Comparison of ENCODE assay signal across 12 mouse cellular contexts in the genomic region with DNA sequence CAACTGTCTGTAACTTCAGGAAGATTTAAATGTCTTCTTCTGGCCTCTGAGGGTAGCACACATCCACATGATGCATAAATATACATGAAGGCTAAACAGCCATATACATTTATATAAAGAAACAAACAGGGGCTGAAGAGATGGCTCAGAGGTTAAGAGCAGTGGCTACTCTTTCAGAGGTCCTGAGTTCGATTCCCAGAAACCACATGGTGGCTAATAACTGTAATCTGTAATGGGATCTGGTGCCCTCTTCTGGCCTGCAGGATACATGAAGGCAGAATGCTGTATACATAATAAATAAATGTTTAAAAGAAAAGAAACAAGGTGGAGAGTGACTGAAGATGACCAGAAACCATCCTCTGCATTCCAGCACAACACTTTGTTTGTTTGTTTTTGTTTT. TPM values are rescaled to one million over a fixed set of nuclear protein-coding genes. Genes with fewer than 3 reads are reported as not detected.
DNase-seq lines count a peak whose midpoint lies in the region; ATAC-seq and TF ChIP-seq lines count a peak whose summit lies in the region.
"Had no signal": no experiment of that assay in that cellular context is flagged by ENCODE, and none has a peak within 500 bp of the region (broad histone marks: within the 10 kb centered on the region; RNA-seq: fewer than 3 reads in every experiment).

No protein-coding gene starts in this region.

- TF ChIP-seq EP300 in CH12.LX (IDR thresholded peaks at IDR 0.05; ENCODE audit: low read length) = no peak
- no peak for TF ChIP-seq EP300 in liver, embryonic 14.5 days (IDR thresholded peaks at IDR 0.05; ENCODE audit: low read depth)

- no peaks in the 10 kb centered on the region for H3K27me3 ChIP-seq in liver, embryonic 12.5 days (replicated peaks)
- H3K27me3 ChIP-seq in CH12.LX (replicated peaks) = no peaks in the 10 kb centered on the region
- H3K27me3 ChIP-seq in liver, embryonic 14.5 days (ENCODE audit: control insufficient read depth, insufficient read depth, low read length) = no peaks in the 10 kb centered on the region
- H3K27me3 ChIP-seq: hindbrain, embryonic 12.5 days; lung, embryonic 15.5 days had no signal

- H3K4me2 ChIP-seq in liver, embryonic 12.5 days = no peak overlapping the region
- H3K4me2 ChIP-seq in CH12.LX (ENCODE audit: insufficient read depth, low read depth, poor library complexity, severe bottlenecking) = no peak overlapping the region
- no peak overlapping the region for H3K4me2 ChIP-seq in liver, embryonic 14.5 days (ENCODE audit: low read depth)
- H3K4me2 ChIP-seq: hindbrain, embryonic 12.5 days; lung, embryonic 15.5 days had no signal

- peaks cover 34% of the 10 kb centered on the region for H3K36me3 ChIP-seq in liver, embryonic 12.5 days
- peaks cover 20 to 32% of the 10 kb centered on the region in 2 experiments for H3K36me3 ChIP-seq in CH12.LX (replicated peaks in 1 of 2; ENCODE audit: control insufficient read depth in 1 of 2, insufficient read depth in 1 of 2, low read length in 1 of 2)
- peaks cover 17% of the 10 kb centered on the region for H3K36me3 ChIP-seq in liver, embryonic 14.5 days (replicated peaks; ENCODE audit: control insufficient read depth, insufficient read depth, low read depth)

- DNase-seq in gastrocnemius, adult 18-20 months (ENCODE audit: low spot score) = peak; percentile 24
- no peak for DNase-seq in gastrocnemius, postnatal 10 days
- DNase-seq in liver = peak; percentile 20
- DNase-seq in CH12.LX (ENCODE audit: extremely low read depth) = no peak
- DNase-seq in liver, embryonic 14.5 days (ENCODE audit: low read depth in 3 of 3, low spot score in 3 of 3) = no peak
- no peak for DNase-seq in embryo, embryonic 9.5 days (ENCODE audit: extremely low spot score)
- DNase-seq: adrenal gland, adult 8-10 months; thymus, adult 18-20 months had no signal

- in situ Hi-C loops in CH12.LX (cut with MboI; ENCODE audit: low pct_ligation_motif_present, low pct_unique_long_range_greater_than_20kb, low sequenced_read_pairs) = no loop called here

- H3K79me2 ChIP-seq in CH12.LX (replicated peaks; ENCODE audit: control insufficient read depth, extremely low read depth, insufficient read depth, poor library complexity, severe bottlenecking) = peaks cover 24% of the 10 kb centered on the region

- H3K4me1 ChIP-seq in liver, embryonic 12.5 days = peaks cover 25% of the 10 kb centered on the region
- H3K4me1 ChIP-seq in CH12.LX (ENCODE audit: control insufficient read depth in 1 of 2, insufficient read depth in 2 of 2) = peaks cover 3 to 17% of the 10 kb centered on the region in 2 experiments; a peak in 3 of 4 replicates
- peaks cover 9 to 14% of the 10 kb centered on the region in 2 experiments for H3K4me1 ChIP-seq in liver, embryonic 14.5 days (replicated peaks; ENCODE audit: control insufficient read depth in 2 of 2, insufficient read depth in 2 of 2, low read length in 1 of 2)

- ATAC-seq in liver, embryonic 12.5 days = no peak
- ATAC-seq in liver, embryonic 14.5 days (ENCODE audit: insufficient read depth) = no peak
- ATAC-seq in megakaryocyte, adult 5-6 weeks (ENCODE audit: poor library complexity, severe bottlenecking) = no peak

- H3K27ac ChIP-seq in liver, embryonic 12.5 days = no peak overlapping the region
- H3K27ac ChIP-seq in CH12.LX (ENCODE audit: insufficient read depth, low read depth) = no peak overlapping the region
- no peak overlapping the region for H3K27ac ChIP-seq in liver, embryonic 14.5 days
- H3K27ac ChIP-seq: hindbrain, embryonic 12.5 days; lung, embryonic 15.5 days had no signal

- no peak overlapping the region for H3K9ac ChIP-seq in liver, embryonic 12.5 days
- H3K9ac ChIP-seq in CH12.LX (ENCODE audit: insufficient read depth, low read depth) = no peak overlapping the region
- H3K9ac ChIP-seq in liver, embryonic 14.5 days (replicated peaks) = no peak overlapping the region
- H3K9ac ChIP-seq: hindbrain, embryonic 12.5 days; lung, embryonic 15.5 days had no signal

- no peak overlapping the region for H3K4me3 ChIP-seq in liver, embryonic 12.5 days
- no peak overlapping the region for H3K4me3 ChIP-seq in CH12.LX (replicated peaks in 1 of 3; ENCODE audit: low read depth in 2 of 3, low read length in 2 of 3, poor library complexity in 1 of 3)
- H3K4me3 ChIP-seq in liver, embryonic 14.5 days (ENCODE audit: insufficient read depth in 1 of 2, low read depth in 2 of 2, low read length in 2 of 2) = no peak overlapping the region
- H3K4me3 ChIP-seq: hindbrain, embryonic 12.5 days; lung, embryonic 15.5 days had no signal

- H3K9me3 ChIP-seq in liver, embryonic 12.5 days (replicated peaks) = no peaks in the 10 kb centered on the region
- H3K9me3 ChIP-seq in CH12.LX (replicated peaks; ENCODE audit: low read length) = no peaks in the 10 kb centered on the region
- no peaks in the 10 kb centered on the region for H3K9me3 ChIP-seq in liver, embryonic 14.5 days (ENCODE audit: control insufficient read depth, low read length)
- H3K9me3 ChIP-seq: hindbrain, embryonic 12.5 days; lung, embryonic 15.5 days had no signal

- TF ChIP-seq RAD21 in CH12.LX (IDR thresholded peaks at IDR 0.05; ENCODE audit: low read depth, low read length) = no peak

- dilution Hi-C loops in CH12.LX (cut with MboI; ENCODE audit: extremely low pct_ligation_motif_present, extremely low pct_unique_long_range_greater_than_20kb, low sequenced_read_pairs) = no loop called here

- TF ChIP-seq CTCF in CH12.LX (conservative IDR thresholded peaks at IDR 0.05 in 1 of 2, IDR thresholded peaks at IDR 0.05 in 1 of 2; ENCODE audit: low read depth in 2 of 2, low read length in 2 of 2) = peak; percentile 33 to 58; a peak in 2 of 4 replicates
- TF ChIP-seq CTCF in liver, embryonic 14.5 days (IDR thresholded peaks at IDR 0.05; ENCODE audit: low read depth) = peak; percentile 57

- WGBS in liver, embryonic 12.5 days (ENCODE audit: insufficient replicate concordance) = 61% methylated on average over 1 of the region's 1 CpGs
- WGBS in liver, embryonic 14.5 days (ENCODE audit: insufficient replicate concordance) = 36% methylated on average over 1 of the region's 1 CpGs

- no peak for TF ChIP-seq POLR2A in CH12.LX (IDR thresholded peaks at IDR 0.05; ENCODE audit: low read depth, low read length)

TF ChIP-seq in CH12.LX, 34 proteins besides CTCF, POLR2A, EP300 and RAD21:
- TF ChIP-seq SIN3A (IDR thresholded peaks at IDR 0.05; ENCODE audit: low read length) (no peak), CHD2 (IDR thresholded peaks at IDR 0.05; ENCODE audit: low read length) (no peak), JUND (conservative IDR thresholded peaks at IDR 0.05; ENCODE audit: low read depth, low read length) (no peak), MYC (IDR thresholded peaks at IDR 0.05; ENCODE audit: low read depth, low read length) (peak; percentile 82), GABPA (IDR thresholded peaks at IDR 0.05; ENCODE audit: insufficient replicate concordance, low read depth, low read length) (no peak)

RNA-seq across cellular contexts. Expression of gene Atp5b, which starts 2.6 kb away (rescaled TPM):
- total RNA-seq in gastrocnemius, adult 18-20 months (2021) = 1,000 to 10,000 TPM; 3,383 to 3,450 TPM
- total RNA-seq in gastrocnemius, postnatal 10 days (2021) = 1,000 to 10,000 TPM; 3,585 to 4,036 TPM
- 2,130 and 2,180 TPM in 2 replicates for polyA plus RNA-seq in liver, embryonic 12.5 days (2016; fragmentation: Nextera tagmentation; extraction: Ambion mirVana)
- total RNA-seq in CH12.LX (2012; rRNA removed) (1,695 and 1,781 TPM in 2 replicates), CH12.LX (2014; rRNA removed) (1,737 and 1,775 TPM in 2 replicates)
- 1,504 and 1,607 TPM in 2 replicates for polyA plus RNA-seq in CH12.LX (2012; ENCODE audit: insufficient read length, low read depth)
- 910 and 999 TPM in 2 replicates for polyA plus RNA-seq in liver, embryonic 14.5 days (2012; rRNA removed)
- polyA plus RNA-seq in liver, embryonic 14.5 days (2014; fragmentation: Nextera tagmentation; extraction: Ambion mirVana) = 1,823 and 1,877 TPM in 2 replicates
- 902 and 936 TPM in 2 replicates for total RNA-seq in megakaryocyte, adult 5-6 weeks (2015)
- total RNA-seq in megakaryocyte, adult 5-6 weeks (2017) = 1,533 and 1,600 TPM in 2 replicates

RNA-seq across cellular contexts. Expression of gene Baz2a, which starts 10.9 kb away (rescaled TPM):
- total RNA-seq in gastrocnemius, adult 18-20 months (2021) = 10 to 100 TPM; 12.4 to 13.9 TPM
- total RNA-seq in gastrocnemius, postnatal 10 days (2021) = 10 to 100 TPM; 16.1 to 22.7 TPM
- 8.0 and 8.6 TPM in 2 replicates for polyA plus RNA-seq in liver, embryonic 12.5 days (2016; fragmentation: Nextera tagmentation; extraction: Ambion mirVana)
- total RNA-seq in CH12.LX (2012; rRNA removed) = 11.8 and 12.8 TPM in 2 replicates
- total RNA-seq in CH12.LX (2014; rRNA removed) = 4.5 and 5.4 TPM in 2 replicates
- 29.5 and 34.0 TPM in 2 replicates for polyA plus RNA-seq in CH12.LX (2012; ENCODE audit: insufficient read length, low read depth)
- polyA plus RNA-seq in liver, embryonic 14.5 days (2012; rRNA removed) = 9.5 TPM in 2 replicates
- polyA plus RNA-seq in liver, embryonic 14.5 days (2014; fragmentation: Nextera tagmentation; extraction: Ambion mirVana) = 9.1 and 10.3 TPM in 2 replicates
- 51.3 and 53.5 TPM in 2 replicates for total RNA-seq in megakaryocyte, adult 5-6 weeks (2015)
- 21.3 and 27.4 TPM in 2 replicates for total RNA-seq in megakaryocyte, adult 5-6 weeks (2017)

RNA-seq across cellular contexts. Expression of gene Ptges3, which starts 21.7 kb away (rescaled TPM):
- 10 to 100 TPM; 72.1 to 87.9 TPM for total RNA-seq in gastrocnemius, adult 18-20 months (2021)
- total RNA-seq in gastrocnemius, postnatal 10 days (2021) = 10 to 100 TPM; 76.1 to 84.5 TPM
- polyA plus RNA-seq in liver, embryonic 12.5 days (2016; fragmentation: Nextera tagmentation; extraction: Ambion mirVana) = 406 and 407 TPM in 2 replicates
- total RNA-seq in CH12.LX (2012; rRNA removed) (124 and 176 TPM in 2 replicates), CH12.LX (2014; rRNA removed) (196 and 210 TPM in 2 replicates)
- polyA plus RNA-seq in CH12.LX (2012; ENCODE audit: insufficient read length, low read depth) = 247 and 274 TPM in 2 replicates
- 20.9 and 40.1 TPM in 2 replicates for polyA plus RNA-seq in liver, embryonic 14.5 days (2012; rRNA removed)
- polyA plus RNA-seq in liver, embryonic 14.5 days (2014; fragmentation: Nextera tagmentation; extraction: Ambion mirVana) = 233 and 244 TPM in 2 replicates
- 118 and 120 TPM in 2 replicates for total RNA-seq in megakaryocyte, adult 5-6 weeks (2015)
- 140 and 162 TPM in 2 replicates for total RNA-seq in megakaryocyte, adult 5-6 weeks (2017)

RNA-seq across cellular contexts. Expression of gene Naca, which starts 45.1 kb away (rescaled TPM):
- 100 to 1,000 TPM; 382 to 392 TPM for total RNA-seq in gastrocnemius, adult 18-20 months (2021)
- total RNA-seq in gastrocnemius, postnatal 10 days (2021) = 100 to 1,000 TPM; 517 to 566 TPM
- 666 and 682 TPM in 2 replicates for polyA plus RNA-seq in liver, embryonic 12.5 days (2016; fragmentation: Nextera tagmentation; extraction: Ambion mirVana)
- 1,257 and 1,396 TPM in 2 replicates for total RNA-seq in CH12.LX (2012; rRNA removed)
- 1,670 and 1,798 TPM in 2 replicates for total RNA-seq in CH12.LX (2014; rRNA removed)
- 1,330 and 1,397 TPM in 2 replicates for polyA plus RNA-seq in CH12.LX (2012; ENCODE audit: insufficient read length, low read depth)
- polyA plus RNA-seq in liver, embryonic 14.5 days (2012; rRNA removed) = 160 and 272 TPM in 2 replicates
- polyA plus RNA-seq in liver, embryonic 14.5 days (2014; fragmentation: Nextera tagmentation; extraction: Ambion mirVana) = 519 and 530 TPM in 2 replicates
- total RNA-seq in megakaryocyte, adult 5-6 weeks (2015) = 699 and 796 TPM in 2 replicates
- total RNA-seq in megakaryocyte, adult 5-6 weeks (2017) = 1,510 and 1,709 TPM in 2 replicates

Comparison
In these comparisons a context has a peak if more than half of its experiments do, and no peak if none do; other contexts are left out.
1. DNase-seq: peak in gastrocnemius, adult 18-20 months (single experiment) and liver (single experiment); none in gastrocnemius, postnatal 10 days (single experiment), CH12.LX (single experiment), liver, embryonic 14.5 days (0 of 3) and embryo, embryonic 9.5 days (single experiment).